Mouse (Mus musculus) frontal cortex, adult 2 months (tissue): ENCODE measurements around the gene Sdr39u1. TPM values are rescaled to one million over a fixed set of nuclear protein-coding genes. Genes with fewer than 3 reads are reported as not detected.

Experiments
- DNase-seq, 2 experiments: peaks; one replicate each; pipeline ENCODE4 v3.0.0; 2022; ENCODE audit warnings: low spot score in 1 of 2; ENCODE audit errors: extremely low spot score in 1 of 2
- polyA plus RNA-seq: library from polyadenylated mRNA; depleted of rRNA; stranded (reverse); fragments of >200 nt; gene quantifications from 2 replicates; pipeline ENCODE4 v1.2.3, GENCODE M21; 2012; rRNA removed

Gene Sdr39u1
- 122 and 128 TPM in 2 replicates for polyA plus RNA-seq

DNA sequence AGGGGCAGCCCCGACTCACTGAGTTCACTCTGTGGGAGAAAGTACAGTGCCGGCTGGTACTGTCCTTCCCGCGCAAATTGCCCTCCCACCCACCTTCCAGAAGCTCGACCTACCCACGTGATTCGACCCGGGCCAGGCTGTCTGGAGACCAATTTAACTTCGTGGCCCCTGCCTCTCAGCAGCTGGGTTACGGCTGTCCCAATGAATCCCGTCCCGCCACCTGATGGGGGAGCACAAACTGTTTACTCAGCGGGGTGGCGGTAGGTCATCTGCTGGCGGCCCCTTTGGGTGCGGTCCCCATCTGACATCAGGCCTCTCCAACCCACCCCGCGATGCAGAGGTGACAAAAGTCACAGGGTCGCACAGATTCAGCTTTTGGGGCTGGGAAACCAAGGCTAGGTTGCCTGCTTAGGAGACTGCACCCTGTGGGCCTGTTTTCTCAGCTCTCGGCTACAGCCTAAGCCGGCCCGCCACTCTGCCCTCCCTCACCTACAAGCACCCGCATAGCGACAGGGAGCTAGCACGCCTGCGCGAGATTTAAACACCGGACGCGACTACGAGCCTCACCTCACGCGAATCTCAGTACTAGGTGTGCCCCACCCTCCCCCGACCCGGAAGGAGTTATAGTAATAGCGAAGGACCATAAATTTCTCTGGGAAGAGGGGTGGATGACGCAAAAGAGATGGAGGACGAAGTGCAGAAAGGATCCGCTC is at the start of gene Sdr39u1:
Sdr39u1 (minus strand) TSS at position 593 of the 713 bp plus-strand sequence.
- peak; percentile 83 to 89 for DNase-seq

DNA sequence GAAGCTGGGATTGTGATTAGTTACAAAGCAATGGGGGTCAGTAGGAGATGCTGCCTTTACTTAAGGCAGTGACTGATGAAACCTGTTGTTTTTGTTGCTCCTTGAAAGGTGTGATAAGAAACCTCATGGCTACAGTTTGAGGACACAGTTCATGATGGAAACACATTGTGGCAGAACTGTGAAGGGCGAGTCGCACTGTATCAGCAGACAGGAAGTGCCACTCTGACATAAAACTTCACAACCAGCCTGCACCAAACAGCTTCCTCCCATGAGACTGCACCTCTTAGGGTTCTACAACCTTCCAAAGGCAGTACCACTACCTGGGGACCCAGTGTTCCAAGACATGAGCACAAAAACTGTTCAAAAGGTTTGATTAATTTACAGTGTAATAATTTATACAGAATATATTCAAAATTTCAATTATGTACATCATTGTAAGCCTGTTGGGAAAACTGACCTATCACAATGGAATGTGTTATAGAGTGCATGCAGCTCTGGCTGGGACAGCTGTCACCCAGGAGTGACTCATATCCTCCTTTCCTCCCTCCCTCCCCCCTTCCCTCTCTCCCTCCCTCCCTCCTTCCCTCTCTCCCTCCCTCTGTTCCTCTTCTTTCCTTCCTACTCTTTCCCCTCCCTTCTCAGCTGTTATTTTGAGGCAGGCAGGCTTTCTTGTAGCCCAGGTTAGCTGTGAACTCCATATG is 46.3 kb upstream of the Sdr39u1 start:
- DNase-seq, result no peak

DNA sequence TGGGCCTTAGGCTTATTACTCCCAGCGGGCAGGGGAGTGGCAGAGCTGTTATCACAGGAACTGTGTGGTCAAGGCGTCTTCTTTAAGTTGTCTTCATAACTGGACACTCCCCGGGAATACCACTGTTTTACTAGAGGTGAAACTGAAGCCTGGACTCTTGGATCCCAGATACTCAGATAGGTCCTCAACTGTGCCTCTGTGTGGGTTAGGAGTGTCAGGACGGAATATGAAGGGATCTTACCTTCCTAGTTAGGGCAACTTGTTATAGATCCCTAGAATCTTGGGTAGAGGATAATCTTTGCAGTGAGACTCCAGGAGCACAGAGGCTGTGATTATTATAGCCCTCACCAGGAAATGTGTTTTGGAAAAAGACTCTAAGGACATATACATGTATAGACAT is 44.5 kb upstream of the Sdr39u1 start, which contains the start of gene Cma1:
Cma1 (minus strand) TSS at position 101 of the 400 bp plus-strand sequence.
- no peak for DNase-seq

DNA sequence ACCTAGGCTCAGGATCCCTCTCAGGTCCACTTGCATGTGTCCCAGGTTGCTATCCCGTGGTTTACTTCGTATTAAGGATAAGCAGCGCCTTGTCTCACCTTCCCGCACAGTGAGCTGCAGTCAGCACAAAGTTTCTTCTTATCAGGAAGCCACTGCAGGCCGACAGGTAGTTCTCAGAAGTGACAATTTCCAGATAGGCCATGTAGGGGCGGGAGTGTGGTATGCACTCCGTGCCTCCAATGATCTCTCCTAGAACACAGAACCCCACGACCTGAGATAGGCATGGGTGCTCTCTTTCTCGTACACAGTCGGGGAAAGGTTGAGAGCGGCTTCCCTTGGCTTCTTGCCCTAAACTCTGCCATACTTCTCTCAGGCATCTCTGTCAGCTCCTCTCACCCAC is 43.5 kb upstream of the Sdr39u1 start:
- DNase-seq, result no peak

DNA sequence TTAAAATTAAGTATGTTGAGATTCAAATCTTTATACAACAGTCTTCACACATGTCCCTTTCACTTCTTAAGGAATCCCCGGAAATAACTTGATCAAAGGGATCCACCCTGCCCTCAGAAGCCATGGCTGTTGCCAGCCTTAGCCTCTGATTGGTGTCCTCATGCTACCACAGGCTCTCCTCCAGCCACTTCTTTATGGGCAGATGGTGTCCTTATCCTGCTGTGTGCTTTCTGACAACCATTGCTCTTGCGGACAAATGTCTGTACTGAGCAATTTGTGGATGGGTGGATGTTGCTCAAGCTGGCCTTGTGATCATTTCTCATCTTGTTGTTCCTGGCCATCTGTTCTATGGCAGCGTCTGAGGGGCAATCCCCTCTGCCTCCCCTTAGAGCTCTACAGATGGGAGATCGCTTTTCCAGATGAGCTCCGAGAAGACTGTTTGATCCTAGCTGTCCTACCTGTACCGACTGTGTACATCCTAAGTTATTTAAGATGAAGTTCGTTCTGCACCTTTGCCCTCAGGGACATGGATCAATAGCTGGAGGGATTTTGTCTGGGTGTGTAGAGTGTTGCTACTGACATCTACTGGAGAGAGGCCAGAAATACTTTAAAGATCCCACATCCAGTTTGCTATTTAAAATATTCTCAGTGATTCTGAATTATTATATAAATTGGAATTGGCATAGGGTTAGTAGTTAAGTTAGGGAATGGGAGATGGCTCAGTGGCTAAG is 40.1 kb upstream of the Sdr39u1 start:
- no peak for DNase-seq

DNA sequence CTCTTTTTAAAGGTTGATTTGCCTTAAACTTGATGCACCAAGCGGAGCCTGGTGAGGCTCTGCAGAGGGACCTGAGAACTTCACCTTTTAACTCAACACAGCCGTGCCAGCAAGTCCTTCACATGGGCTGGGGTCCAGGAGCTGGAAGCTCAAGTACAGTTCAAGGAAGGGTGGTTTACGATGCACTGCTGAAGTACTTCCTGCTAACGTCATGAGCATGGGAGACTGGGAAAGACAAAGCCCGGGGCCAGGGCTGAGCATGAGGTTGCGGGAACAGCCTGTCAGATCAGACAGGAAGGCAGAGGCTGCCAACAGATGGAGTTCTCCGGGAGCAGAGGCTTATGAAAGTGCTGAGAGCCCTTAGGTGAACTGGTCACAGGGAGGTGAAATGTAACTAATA is 33.5 kb upstream of the Sdr39u1 start:
- no peak for DNase-seq

DNA sequence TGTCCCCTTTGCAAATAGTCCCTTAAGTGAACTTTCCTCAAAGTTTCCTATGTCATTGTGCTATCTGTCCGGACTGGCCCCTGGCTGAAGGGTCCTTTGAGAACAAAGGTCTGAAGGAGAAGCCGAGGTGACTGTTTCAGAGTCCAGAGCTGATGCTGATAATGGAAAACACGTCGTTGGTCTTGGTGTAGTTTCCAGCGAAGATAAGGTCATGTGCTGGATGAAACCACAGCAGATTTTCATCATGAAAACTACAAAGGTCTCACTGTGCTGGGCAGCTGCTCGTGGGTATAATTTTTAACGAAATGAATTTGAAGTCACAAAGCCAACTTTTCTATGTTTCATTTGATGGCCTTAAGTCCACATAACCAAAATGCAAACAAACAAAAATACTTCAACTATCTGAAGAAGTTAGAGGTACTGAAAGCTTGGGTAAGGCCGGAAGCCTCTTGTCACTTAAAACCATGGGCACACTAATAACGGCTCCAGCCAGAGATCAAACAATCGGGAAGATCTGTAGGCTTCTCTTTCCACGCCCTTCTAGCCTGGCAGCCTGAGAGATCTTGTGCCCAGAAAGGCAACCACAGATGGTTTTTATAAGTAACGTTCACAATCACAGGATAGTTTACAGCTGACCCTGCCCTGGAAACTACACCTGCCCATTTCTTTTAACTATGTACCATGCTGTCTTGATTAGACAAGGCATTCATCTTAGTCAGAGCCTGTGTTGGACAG is 29.3 kb upstream of the Sdr39u1 start:
- DNase-seq, result no peak

DNA sequence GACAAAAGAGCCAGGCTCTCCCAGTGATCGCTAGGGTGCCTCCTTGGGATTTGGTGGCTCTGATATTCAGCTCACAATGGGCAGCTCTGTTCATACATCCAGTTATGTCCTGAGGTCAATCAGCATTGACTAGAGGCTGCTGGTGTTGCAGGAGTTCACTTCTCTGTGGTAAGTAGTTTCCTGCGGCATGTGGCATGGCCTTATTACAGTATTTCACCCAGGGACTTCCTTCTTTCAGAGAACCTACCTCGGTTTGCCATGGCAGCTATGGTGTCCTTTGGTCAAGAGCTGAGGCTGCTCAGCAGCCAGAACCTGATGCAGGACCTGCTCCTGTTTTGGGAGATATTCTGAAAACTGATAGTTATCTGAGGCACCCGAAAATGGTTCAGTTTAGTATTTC is 26.8 kb upstream of the Sdr39u1 start:
- DNase-seq, result no peak

DNA sequence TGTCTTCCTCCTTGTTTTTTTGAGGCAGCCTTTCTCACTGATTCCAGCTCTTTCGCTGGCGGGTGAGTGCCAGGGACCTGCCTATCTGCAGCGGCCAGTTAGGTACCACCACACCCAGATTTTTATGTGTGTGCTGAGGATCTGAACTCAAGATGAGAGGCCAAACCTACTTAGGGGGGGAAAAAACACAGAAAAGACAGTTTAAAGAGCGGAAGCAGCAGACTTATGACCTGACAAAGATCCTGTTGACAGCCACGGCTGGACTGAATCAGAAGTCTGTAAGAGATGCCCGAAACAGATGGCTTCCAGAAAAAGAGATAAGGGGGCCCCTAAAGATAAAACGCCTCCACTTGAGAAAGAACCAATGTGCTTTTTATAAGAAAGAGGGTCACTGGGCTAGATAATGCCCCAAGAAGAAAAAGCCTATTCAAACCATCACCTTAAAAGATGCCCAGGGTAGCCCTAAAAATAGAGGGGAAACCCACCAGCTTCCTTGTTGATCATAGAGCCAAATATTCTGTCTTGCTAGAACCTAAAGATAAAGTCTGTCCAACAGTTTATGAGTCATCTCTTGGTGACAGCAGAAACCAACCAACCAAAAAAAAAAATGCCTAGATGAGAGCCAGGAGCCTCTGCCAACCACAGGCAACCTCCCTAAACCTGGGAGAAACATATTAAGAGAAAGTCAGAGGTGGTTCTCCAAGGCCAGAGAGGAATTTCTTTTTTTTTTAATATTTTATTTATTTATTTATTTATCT is 22.6 kb upstream of the Sdr39u1 start:
- no peak for DNase-seq

DNA sequence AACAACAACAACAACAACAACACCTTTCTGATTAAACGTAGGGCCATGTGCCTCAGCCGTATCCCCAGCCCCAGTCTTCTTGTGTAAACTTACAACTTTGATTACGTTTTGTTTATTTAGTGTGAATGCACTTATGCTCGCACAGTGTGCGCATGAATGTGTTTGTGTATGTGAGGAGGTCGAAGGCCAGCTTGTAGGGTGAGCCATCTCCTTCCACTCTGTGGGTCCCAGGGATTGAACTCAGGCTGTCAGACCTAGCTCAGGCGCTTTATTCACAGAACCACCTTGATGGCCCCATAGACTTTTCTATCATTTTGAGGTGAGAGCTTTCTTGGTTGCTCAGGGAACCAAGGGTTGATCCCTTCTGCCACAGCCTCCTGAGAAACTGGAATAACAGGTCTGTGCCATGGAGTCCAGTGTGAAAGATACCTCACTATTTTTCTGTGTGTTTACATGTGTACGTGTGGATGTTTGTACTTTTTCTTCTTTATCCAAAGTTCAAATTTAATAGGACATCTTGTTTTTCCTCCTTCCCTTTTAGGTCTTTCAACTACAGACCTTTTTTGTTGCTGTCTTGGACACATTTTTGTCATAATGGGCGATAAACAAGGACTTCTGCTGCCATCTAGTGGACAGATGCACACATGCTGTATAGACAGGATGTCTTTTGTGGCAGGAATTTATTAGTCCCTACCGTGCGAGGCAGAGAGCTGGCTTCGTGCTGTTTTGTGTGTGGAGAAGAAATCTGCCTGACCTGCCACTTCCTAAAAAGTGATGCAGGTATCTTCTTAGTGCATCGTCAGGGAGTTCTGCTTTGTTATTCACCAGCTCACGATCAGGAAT is 18.4 kb upstream of the Sdr39u1 start:
- DNase-seq, result peak; percentile 52 to 92

DNA sequence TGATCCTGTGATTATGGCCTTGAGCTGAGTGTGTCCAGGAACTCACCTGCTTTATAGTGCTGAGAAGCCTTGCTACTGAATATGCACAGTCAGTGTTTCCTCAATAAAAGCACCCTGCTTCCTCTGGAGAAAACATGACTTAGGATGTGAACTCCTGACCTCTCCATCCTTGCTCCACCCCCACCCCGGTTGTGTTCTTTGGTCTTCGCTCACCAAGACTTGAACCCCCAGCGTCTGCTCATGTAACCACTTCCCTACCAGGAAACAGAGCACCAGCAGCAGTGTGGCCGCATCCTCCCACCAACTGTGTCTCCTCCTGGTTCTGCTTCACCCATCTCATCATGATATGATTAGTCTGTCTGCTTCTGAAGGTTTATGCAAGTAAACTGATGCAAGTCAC is 13.3 kb upstream of the Sdr39u1 start:
- no peak for DNase-seq

DNA sequence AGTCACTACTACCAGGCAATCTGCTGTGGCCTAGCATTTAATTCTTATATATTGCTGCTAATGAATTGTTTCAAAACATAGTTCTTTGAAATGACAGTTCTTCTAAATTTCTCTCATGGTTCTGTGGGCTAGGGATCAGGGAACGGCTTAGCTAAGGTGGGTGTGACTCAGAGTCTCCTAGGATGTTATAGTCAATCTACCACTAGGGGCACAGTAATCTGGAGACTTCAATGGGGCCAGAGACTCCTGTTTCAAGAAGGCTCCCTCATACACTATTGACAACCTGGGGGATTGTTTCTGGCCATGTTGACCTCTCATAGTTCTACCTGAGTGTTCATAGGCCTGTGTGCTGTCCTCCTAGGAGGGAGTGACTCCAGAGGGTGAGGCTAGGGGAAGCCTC is 5.4 kb upstream of the Sdr39u1 start:
- no peak for DNase-seq

DNA sequence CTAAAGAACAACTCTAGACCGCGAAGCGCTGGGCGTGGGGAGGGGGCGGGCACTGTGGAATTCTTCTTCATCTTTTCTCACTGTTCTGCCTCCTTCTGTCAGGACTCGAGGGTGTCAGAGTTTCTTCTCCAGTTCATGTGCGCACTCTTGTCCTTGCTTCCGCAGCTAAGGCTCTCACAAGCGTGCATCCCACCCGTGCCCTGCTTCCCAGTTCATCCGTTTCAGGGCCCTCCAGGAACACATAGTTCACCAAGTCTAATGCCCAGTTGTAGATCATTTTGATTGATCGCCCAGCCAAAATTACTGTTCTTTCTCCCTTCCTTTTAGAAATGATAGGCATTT is 292 bp upstream of the Sdr39u1 start:
- no peak for DNase-seq

DNA sequence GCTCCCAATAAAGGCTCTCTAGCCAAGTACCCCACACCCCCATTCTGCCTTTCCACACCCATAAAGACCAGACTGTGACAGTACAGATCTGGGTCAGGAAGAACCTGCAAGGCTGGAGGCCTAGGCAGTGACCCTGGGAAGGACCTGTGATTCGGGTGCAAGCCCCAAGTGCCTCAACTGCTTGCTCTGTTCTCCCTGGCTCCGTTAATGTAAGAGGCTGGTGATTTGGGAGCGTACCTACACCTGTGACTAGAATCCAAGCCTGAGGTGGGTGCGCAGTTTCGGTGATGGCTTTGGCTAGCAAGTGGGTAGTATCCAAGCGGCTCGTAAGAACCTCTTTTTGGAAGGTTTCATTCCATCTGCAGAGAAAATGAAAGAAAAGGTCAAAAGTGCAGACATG is 1.1 kb downstream of the Sdr39u1 start:
- no peak for DNase-seq

DNA sequence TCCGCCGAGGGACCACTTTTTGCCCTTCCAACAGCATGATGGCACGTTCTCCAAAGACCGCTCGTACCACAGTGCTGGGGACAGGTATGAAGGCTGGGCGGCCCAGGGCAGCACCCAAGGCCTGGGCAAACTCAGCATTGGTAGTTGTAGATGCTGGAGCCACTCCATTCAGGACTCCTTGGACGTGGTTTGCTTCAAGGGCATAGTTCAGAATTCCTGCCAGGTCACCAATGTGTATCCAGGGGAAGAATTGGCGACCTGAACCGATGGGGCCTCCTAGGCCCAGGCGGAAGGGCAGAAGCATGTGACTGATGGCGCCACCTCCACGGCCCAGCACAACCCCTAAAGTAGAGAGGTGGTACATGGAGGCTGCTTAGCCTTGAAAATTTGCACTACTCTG is 2.4 kb downstream of the Sdr39u1 start:
- DNase-seq, result no peak

DNA sequence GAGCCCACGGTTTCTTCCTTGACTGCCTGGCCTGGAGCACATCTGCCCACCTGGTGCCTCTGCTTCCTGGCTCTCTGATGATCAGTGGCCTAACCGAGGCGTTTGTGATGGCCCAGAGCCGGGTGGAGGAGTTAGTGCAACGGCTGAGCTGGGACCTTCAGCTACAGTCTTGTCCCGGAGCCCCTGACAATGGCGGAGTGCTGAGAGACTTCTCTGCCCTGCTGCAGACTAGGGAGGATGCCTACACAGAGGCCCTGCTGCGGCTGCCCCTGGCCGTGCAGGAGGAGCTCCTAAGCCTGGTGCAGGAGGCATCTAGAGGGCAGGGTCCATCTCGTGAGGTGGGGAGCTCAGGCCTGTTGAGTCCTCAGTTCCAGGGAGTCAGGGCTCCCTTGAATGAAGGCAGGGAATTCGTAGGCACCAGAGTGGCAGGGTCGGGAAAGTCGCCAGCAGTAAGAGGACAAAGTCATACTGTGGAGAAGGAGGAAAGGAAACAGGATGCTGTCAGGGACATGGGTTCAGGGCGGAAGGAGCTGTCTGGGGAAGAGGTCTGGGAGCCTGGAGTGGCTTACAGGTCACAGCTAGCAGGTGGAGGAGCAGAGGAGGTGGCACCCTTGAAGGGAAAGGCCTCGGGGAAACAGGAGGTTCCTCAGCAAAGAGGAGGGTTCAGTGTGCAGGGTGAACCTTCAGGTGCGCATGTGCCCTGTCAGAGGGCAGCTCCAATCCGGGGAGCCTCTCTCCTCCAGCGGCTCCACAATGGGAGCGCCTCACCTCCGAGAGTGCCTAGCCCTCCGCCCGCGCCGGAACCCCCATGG is 13.3 kb downstream of the Sdr39u1 start:
- DNase-seq, result no peak

DNA sequence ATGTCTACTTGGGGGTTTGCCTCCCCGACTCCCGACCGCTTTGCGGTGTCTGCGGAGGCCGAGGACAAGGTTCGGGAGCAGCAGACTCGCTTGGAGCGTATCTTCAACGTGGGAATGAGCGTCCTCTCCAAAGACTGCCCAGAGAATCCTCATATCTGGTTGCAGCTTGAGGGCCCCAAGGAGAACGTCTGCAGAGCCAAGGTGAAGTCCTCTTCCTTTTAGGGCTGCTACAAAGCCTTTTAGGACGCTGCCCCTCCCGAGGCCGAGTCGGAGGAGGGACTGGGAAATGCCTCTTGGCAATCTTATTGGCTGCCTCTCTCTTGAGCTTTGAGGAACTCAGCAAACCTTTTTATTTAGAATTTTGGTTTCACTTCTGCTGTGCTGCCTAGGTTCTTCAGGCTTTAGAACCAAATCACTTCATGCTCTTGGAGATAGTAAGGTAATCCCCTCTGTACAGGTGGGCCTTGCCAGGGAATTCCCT is 14.3 kb downstream of the Sdr39u1 start:
- DNase-seq, result peak in 1 of 2 experiments; percentile 57

DNA sequence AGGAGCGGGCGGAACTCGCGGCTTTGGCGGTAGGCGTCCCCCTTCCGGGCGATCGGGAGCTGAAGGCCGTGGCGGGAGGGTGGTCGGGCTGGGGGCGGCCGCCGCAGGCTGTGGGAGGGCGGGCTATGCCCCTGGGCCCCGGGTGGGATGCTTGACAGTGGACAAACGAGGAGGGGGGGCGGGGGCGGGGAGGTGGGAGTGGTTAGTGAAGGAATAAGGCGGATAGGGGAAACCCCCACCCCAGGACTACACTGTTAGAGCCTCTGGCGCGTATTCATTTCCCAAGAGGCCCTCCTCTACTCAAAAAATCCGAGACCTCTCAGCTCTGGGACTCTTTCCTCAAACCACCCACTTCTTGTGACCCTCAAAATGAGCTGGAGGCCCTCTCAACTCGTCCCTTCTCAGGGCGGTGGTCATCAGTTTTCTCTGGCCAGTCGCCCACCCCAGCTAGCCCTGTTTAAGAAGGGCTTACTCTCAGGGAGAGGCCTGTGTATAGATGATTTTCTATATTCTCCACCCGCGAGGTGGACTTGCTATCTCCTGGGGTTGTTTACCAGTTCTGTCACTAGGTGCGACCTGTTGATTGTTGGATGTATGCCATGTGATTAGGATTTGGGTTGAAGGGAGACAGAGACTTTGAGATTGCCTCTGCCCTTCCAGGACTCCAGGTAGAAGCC is 14.8 kb downstream of the Sdr39u1 start:
- DNase-seq, result peak in 1 of 2 experiments; percentile 35
